In the genomic region with DNA sequence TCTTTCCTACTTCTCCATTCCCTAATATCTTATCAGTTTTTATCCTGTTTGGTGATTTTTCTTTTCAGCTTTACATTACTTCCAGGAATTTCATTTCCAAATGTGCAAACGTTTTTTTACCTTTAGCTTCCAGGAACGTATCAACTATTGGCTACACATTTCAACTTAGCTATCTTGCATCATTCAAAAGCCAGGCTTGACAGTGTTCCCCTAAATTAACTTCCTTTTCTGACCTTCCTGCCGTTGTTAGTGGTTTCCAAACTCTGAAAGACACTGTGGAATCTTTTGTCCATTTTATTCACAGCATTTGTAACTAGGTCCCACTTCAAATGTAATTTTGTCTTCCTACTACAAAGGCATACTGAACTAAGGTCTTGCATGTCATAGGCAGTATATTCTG, we compare ENCODE assay signal across 38 mouse cellular contexts. TPM values are rescaled to one million over a fixed set of nuclear protein-coding genes. Genes with fewer than 3 reads are reported as not detected.
"Had no signal": no experiment of that assay in that cellular context is flagged by ENCODE, and none has a peak within 500 bp of the region (broad histone marks: within the 10 kb centered on the region; RNA-seq: fewer than 3 reads in every experiment).

No protein-coding gene starts in this region.

- H3K9me3 ChIP-seq: heart, embryonic 10.5 days; heart, embryonic 12.5 days; hindbrain, embryonic 13.5 days; hindbrain, embryonic 15.5 days; kidney, embryonic 15.5 days; limb, embryonic 12.5 days; liver, embryonic 13.5 days; liver, embryonic 15.5 days had no signal

- H3K27ac ChIP-seq: gastrocnemius, adult 2 months; heart, embryonic 10.5 days; hindbrain, embryonic 13.5 days; hindbrain, embryonic 15.5 days; hindbrain, postnatal 0 days; kidney, embryonic 15.5 days; kidney, postnatal 0 days; left cerebral cortex, adult 2 months; limb, embryonic 12.5 days; liver, embryonic 13.5 days; liver, embryonic 15.5 days had no signal

- H3K27me3 ChIP-seq: heart, embryonic 12.5 days; hindbrain, embryonic 13.5 days; hindbrain, embryonic 15.5 days; kidney, embryonic 15.5 days; limb, embryonic 12.5 days; liver, embryonic 13.5 days; liver, embryonic 15.5 days had no signal

- H3K4me3 ChIP-seq: gastrocnemius, adult 2 months; heart, embryonic 10.5 days; heart, embryonic 12.5 days; hindbrain, embryonic 13.5 days; hindbrain, embryonic 15.5 days; kidney, embryonic 15.5 days; left cerebral cortex, adult 2 months; limb, embryonic 12.5 days; liver, embryonic 13.5 days; liver, embryonic 15.5 days had no signal

- DNase-seq: gastrocnemius, adult 2 months; gastrocnemius, postnatal 10 days; gastrocnemius, postnatal 25 days; heart, adult 18-20 months; heart, postnatal 10 days; kidney, adult 11 months; kidney, adult 2 months; kidney, adult 9 months; kidney, postnatal 14 days; kidney, postnatal 36 days; left cerebral cortex, postnatal 4 days; liver; liver, embryonic 13.5 days had no signal

- ATAC-seq: hindbrain, postnatal 0 days; intestine, embryonic 16.5 days had no signal

- H3K4me1 ChIP-seq: heart, embryonic 10.5 days; hindbrain, embryonic 13.5 days; hindbrain, embryonic 15.5 days; kidney, embryonic 15.5 days; limb, embryonic 12.5 days; liver, embryonic 13.5 days; liver, embryonic 15.5 days had no signal

RNA-seq across cellular contexts. Expression of gene Hormad1, which starts 49.7 kb away (rescaled TPM):
- total RNA-seq: gastrocnemius, adult 2 months; gastrocnemius, postnatal 10 days; gastrocnemius, postnatal 25 days; gastrocnemius, postnatal 4 days; heart, adult 18-20 months; heart, adult 8-10 months; heart, postnatal 10 days; heart, postnatal 25 days; hematopoietic stem cell, adult 5-6 weeks; hindbrain, postnatal 0 days; layer of hippocampus, adult 18-20 months; layer of hippocampus, postnatal 10 days; layer of hippocampus, postnatal 25 days; left cerebral cortex, adult 2 months; left cerebral cortex, postnatal 10 days; left cerebral cortex, postnatal 25 days; left cerebral cortex, postnatal 4 days had no signal
- polyA plus RNA-seq: heart, embryonic 12.5 days; heart, embryonic 14.5 days; heart, embryonic 16.5 days; hindbrain, embryonic 11.5 days; hindbrain, embryonic 13.5 days; hindbrain, embryonic 15.5 days; hindbrain, postnatal 0 days; kidney, adult 2 months; kidney, embryonic 15.5 days; kidney, postnatal 0 days; large intestine, adult 2 months; limb, embryonic 12.5 days; limb, embryonic 14.5 days; liver, embryonic 15.5 days had no signal
